In genomic region chr17:23740136-23740584, GRCm38 (mm10) we compare ENCODE assay signal across 8 mouse cellular contexts. TPM values are rescaled to one million over a fixed set of nuclear protein-coding genes. Genes with fewer than 3 reads are reported as not detected.
DNase-seq lines count a peak whose midpoint lies in the region; ATAC-seq and TF ChIP-seq lines count a peak whose summit lies in the region.

No protein-coding gene starts in this region.

- ATAC-seq in common myeloid progenitor, adult 5-6 weeks (replicated peaks; ENCODE audit: low read depth, poor library complexity, severe bottlenecking) = peak; percentile 78
- peak; percentile 85 for ATAC-seq in hindbrain, embryonic 16.5 days

- H3K36me3 ChIP-seq in hindbrain, embryonic 16.5 days (ENCODE audit: control insufficient read depth, insufficient read depth, low read length) = peaks cover 12% of the 10 kb centered on the region
- H3K36me3 ChIP-seq in macrophage (ENCODE audit: inconsistent target) = no peaks in the 10 kb centered on the region

- peak overlapping the region; percentile 86 for H3K4me3 ChIP-seq in gastrocnemius, adult 2 months
- peak overlapping the region; percentile 64 for H3K4me3 ChIP-seq in hindbrain, embryonic 16.5 days (ENCODE audit: low read length)
- peak overlapping the region; percentile 65 for H3K4me3 ChIP-seq in left cerebral cortex, adult 2 months
- H3K4me3 ChIP-seq in macrophage (ENCODE audit: inconsistent target) = peak overlapping the region; percentile 26

- H3K27ac ChIP-seq in gastrocnemius, adult 2 months = peak overlapping the region; percentile 91
- H3K27ac ChIP-seq in hindbrain, embryonic 16.5 days (ENCODE audit: low read depth, low read length) = peak overlapping the region; percentile 84
- peak overlapping the region; percentile 92 for H3K27ac ChIP-seq in left cerebral cortex, adult 2 months
- H3K27ac ChIP-seq in macrophage = no peak overlapping the region

- H3K79me2 ChIP-seq in macrophage (ENCODE audit: inconsistent target) = no peaks in the 10 kb centered on the region

- peak overlapping the region; percentile 85 for H3K4me2 ChIP-seq in hindbrain, embryonic 16.5 days (ENCODE audit: low read length)

- TF ChIP-seq CTCF in gastrocnemius, adult 2 months (IDR thresholded peaks at IDR 0.05) = no peak
- no peak for TF ChIP-seq CTCF in left cerebral cortex, adult 2 months (IDR thresholded peaks at IDR 0.05)

- DNase-seq in adipocyte (ENCODE audit: low spot score) = peak; percentile 89
- peak; percentile 93 for DNase-seq in gastrocnemius, adult 2 months
- peak; percentile 92 to 93 for DNase-seq in left cerebral cortex, adult 2 months (ENCODE audit: extremely low spot score in 1 of 2, low spot score in 2 of 2)
- peak; percentile 96 for DNase-seq in right cerebral cortex, adult 18-20 months
- peak; percentile 91 for DNase-seq in urinary bladder, postnatal 14 days (ENCODE audit: low spot score)

- WGBS in hindbrain, embryonic 16.5 days = 0% methylated on average over 39 of the region's 46 CpGs
- WGBS in macrophage (ENCODE audit: missing documents) = 1% methylated on average over 42 of the region's 46 CpGs

- no peaks in the 10 kb centered on the region for H3K9me3 ChIP-seq in hindbrain, embryonic 16.5 days (ENCODE audit: control insufficient read depth, low read length)

- H3K27me3 ChIP-seq in hindbrain, embryonic 16.5 days (replicated peaks; ENCODE audit: control insufficient read depth, insufficient read depth, low read length) = peaks cover 42% of the 10 kb centered on the region

- intact Hi-C loops in gastrocnemius, adult 2 months (cut with DNase I) = no loop called here
- intact Hi-C loops in left cerebral cortex, adult 2 months (cut with DNase I) = loop anchor here (5.0 kb wide), 1 partner anchor 62 kb away; no protein-coding TSS in a partner anchor

- peaks cover 29% of the 10 kb centered on the region for H3K4me1 ChIP-seq in hindbrain, embryonic 16.5 days (ENCODE audit: control insufficient read depth, insufficient read depth, low read depth, low read length)

- H3K9ac ChIP-seq in hindbrain, embryonic 16.5 days (ENCODE audit: low read depth, low read length) = peak overlapping the region; percentile 74

RNA-seq across cellular contexts. Expression of gene Paqr4, which starts 0.5 kb away (rescaled TPM):
- total RNA-seq in common myeloid progenitor, adult 5-6 weeks (2017) = 4.4 and 5.3 TPM in 2 replicates
- total RNA-seq in gastrocnemius, adult 2 months (2021) = 1 to 10 TPM; 2.7 to 4.0 TPM
- polyA plus RNA-seq in hindbrain, embryonic 16.5 days (2015; fragmentation: Nextera tagmentation; extraction: Ambion mirVana) = 81.4 and 84.1 TPM in 2 replicates
- total RNA-seq in left cerebral cortex, adult 2 months (2021) = 10 to 100 TPM; 50.9 to 56.0 TPM
- total RNA-seq in macrophage (2018; cell fraction: chromatin; rRNA removed) = 1 to 10 TPM in 11 of 26 experiments, under 1 TPM in 10, not detected in 5; 0.31 to 2.7 (median 1.1) TPM
- total RNA-seq in macrophage (2018; cell fraction: cytosol; rRNA removed) = 10 to 100 TPM in 5 of 26 experiments, 1 to 10 TPM in 21; 4.3 to 15.4 (median 6.9) TPM
- total RNA-seq in macrophage (2018; cell fraction: nucleus; rRNA removed) = 10 to 100 TPM in 1 of 26 experiments, 1 to 10 TPM in 25; 1.1 to 10.5 (median 3.6) TPM
- polyA plus RNA-seq in macrophage (2018) = 6.4 to 12.8 TPM (median 6.5 TPM) in 3 replicates

RNA-seq across cellular contexts. Expression of gene Kremen2, which starts 5.5 kb away (rescaled TPM):
- not detected in 2 replicates for total RNA-seq in common myeloid progenitor, adult 5-6 weeks (2017)
- not detected for total RNA-seq in gastrocnemius, adult 2 months (2021)
- polyA plus RNA-seq in hindbrain, embryonic 16.5 days (2015; fragmentation: Nextera tagmentation; extraction: Ambion mirVana) = 1.4 and 1.8 TPM in 2 replicates
- under 1 TPM; 0.68 TPM for total RNA-seq in left cerebral cortex, adult 2 months (2021)
- not detected for total RNA-seq in macrophage (2018; cell fraction: chromatin; rRNA removed)
- total RNA-seq in macrophage (2018; cell fraction: cytosol; rRNA removed) = not detected
- not detected for total RNA-seq in macrophage (2018; cell fraction: nucleus; rRNA removed)
- polyA plus RNA-seq in macrophage (2018) = not detected in 3 replicates

RNA-seq across cellular contexts. Expression of gene Pkmyt1, which starts 14.0 kb away (rescaled TPM):
- 14.3 and 28.1 TPM in 2 replicates for total RNA-seq in common myeloid progenitor, adult 5-6 weeks (2017)
- total RNA-seq in gastrocnemius, adult 2 months (2021) = under 1 TPM; 0.53 to 0.64 TPM
- polyA plus RNA-seq in hindbrain, embryonic 16.5 days (2015; fragmentation: Nextera tagmentation; extraction: Ambion mirVana) = 20.8 and 21.1 TPM in 2 replicates
- total RNA-seq in left cerebral cortex, adult 2 months (2021) = 1 to 10 TPM; 4.3 TPM
- 10 to 100 TPM in 25 of 26 experiments, 1 to 10 TPM in 1; 9.8 to 76.9 (median 19.4) TPM for total RNA-seq in macrophage (2018; cell fraction: chromatin; rRNA removed)
- 1 to 10 TPM; 1.5 to 6.5 (median 3.1) TPM for total RNA-seq in macrophage (2018; cell fraction: cytosol; rRNA removed)
- total RNA-seq in macrophage (2018; cell fraction: nucleus; rRNA removed) = 10 to 100 TPM in 21 of 26 experiments, 1 to 10 TPM in 5; 4.2 to 84.4 (median 15.9) TPM
- polyA plus RNA-seq in macrophage (2018) = 2.0 to 9.0 TPM (median 2.7 TPM) in 3 replicates

RNA-seq across cellular contexts. Expression of gene 1520401A03Rik, which starts 17.6 kb away (rescaled TPM):
- not detected in 2 replicates for total RNA-seq in common myeloid progenitor, adult 5-6 weeks (2017)
- total RNA-seq in gastrocnemius, adult 2 months (2021) = not detected
- polyA plus RNA-seq in hindbrain, embryonic 16.5 days (2015; fragmentation: Nextera tagmentation; extraction: Ambion mirVana) = 0.13 TPM in 1 of 2 replicates, not detected in the other
- under 1 TPM; 0.23 to 0.32 TPM for total RNA-seq in left cerebral cortex, adult 2 months (2021)
- 1 to 10 TPM in 1 of 26 experiments, under 1 TPM in 21, not detected in 4; 0.20 to 1.5 (median 0.35) TPM for total RNA-seq in macrophage (2018; cell fraction: chromatin; rRNA removed)
- total RNA-seq in macrophage (2018; cell fraction: cytosol; rRNA removed) = under 1 TPM in 1 of 26 experiments, not detected in 25; 0.29 TPM
- total RNA-seq in macrophage (2018; cell fraction: nucleus; rRNA removed) = under 1 TPM in 6 of 26 experiments, not detected in 20; 0.19 to 0.98 (median 0.27) TPM
- not detected in 3 replicates for polyA plus RNA-seq in macrophage (2018)

RNA-seq across cellular contexts. Expression of gene Flywch1, which starts 31.2 kb away (rescaled TPM):
- total RNA-seq in common myeloid progenitor, adult 5-6 weeks (2017) = 33.8 and 34.0 TPM in 2 replicates
- 10 to 100 TPM; 43.3 to 50.4 TPM for total RNA-seq in gastrocnemius, adult 2 months (2021)
- polyA plus RNA-seq in hindbrain, embryonic 16.5 days (2015; fragmentation: Nextera tagmentation; extraction: Ambion mirVana) = 202 and 203 TPM in 2 replicates
- 100 to 1,000 TPM; 425 to 428 TPM for total RNA-seq in left cerebral cortex, adult 2 months (2021)
- 10 to 100 TPM in 22 of 26 experiments, 1 to 10 TPM in 4; 6.0 to 36.5 (median 22.8) TPM for total RNA-seq in macrophage (2018; cell fraction: chromatin; rRNA removed)
- 10 to 100 TPM; 14.2 to 36.9 (median 23.3) TPM for total RNA-seq in macrophage (2018; cell fraction: cytosol; rRNA removed)
- 10 to 100 TPM in 24 of 26 experiments, 1 to 10 TPM in 2; 6.4 to 41.8 (median 26.3) TPM for total RNA-seq in macrophage (2018; cell fraction: nucleus; rRNA removed)
- polyA plus RNA-seq in macrophage (2018) = 15.5 to 20.8 TPM (median 19.7 TPM) in 3 replicates

Comparison
In these comparisons a context has a peak if more than half of its experiments do, and no peak if none do; other contexts are left out.
1. H3K4me3 ChIP-seq: peak in every context shown above with its lines; median percentile 86 in gastrocnemius, adult 2 months; 65 in left cerebral cortex, adult 2 months; 64 in hindbrain, embryonic 16.5 days; 26 in macrophage.